Mouse (Mus musculus) forelimb bud, embryonic 11.5 days (tissue): ENCODE measurements around the gene Adam1b.

Experiments used
- DNase-seq: peaks from one replicate; pipeline ENCODE4 v3.0.0-alpha.2; 2012; ENCODE audit warnings: low read depth, low spot score

Adam1b gene

GRCm38 (mm10) chr5:121500719-121501118 lies 2.5 kb downstream of the Adam1b start:
- no peak for DNase-seq

GRCm38 (mm10) chr5:121493305-121493704 lies 9.9 kb downstream of the Adam1b start:
- DNase-seq, result no peak

GRCm38 (mm10) chr5:121484801-121485200 lies 18.4 kb downstream of the Adam1b start:
- DNase-seq, result no peak

- DNase-seq, result peak; percentile 65
These were observed 25.6 kb downstream of the Adam1b start for GRCm38 (mm10) chr5:121477680-121478079.

GRCm38 (mm10) chr5:121476040-121476439 lies 27.2 kb downstream of the Adam1b start:
- DNase-seq, result no peak

GRCm38 (mm10) chr5:121474610-121475009 lies 28.6 kb downstream of the Adam1b start:
- no peak for DNase-seq

- no peak for DNase-seq
These were observed 30.8 kb downstream of the Adam1b start for GRCm38 (mm10) chr5:121472411-121472810.

- DNase-seq, result no peak
These were observed 33.7 kb downstream of the Adam1b start for GRCm38 (mm10) chr5:121469566-121469965.

- no peak for DNase-seq
These were observed 39.5 kb downstream of the Adam1b start for GRCm38 (mm10) chr5:121463601-121464250.

- no peak for DNase-seq
These were observed 40.3 kb downstream of the Adam1b start for GRCm38 (mm10) chr5:121462967-121463366.

- DNase-seq, result no peak
These were observed 41.1 kb downstream of the Adam1b start for GRCm38 (mm10) chr5:121462171-121462502.

- DNase-seq, result no peak
These were observed 41.7 kb downstream of the Adam1b start for GRCm38 (mm10) chr5:121461339-121462170.

- DNase-seq, result no peak
These were observed 47.5 kb downstream of the Adam1b start for GRCm38 (mm10) chr5:121455510-121456265.

GRCm38 (mm10) chr5:121454503-121454782 lies 48.8 kb downstream of the Adam1b start:
- no peak for DNase-seq

GRCm38 (mm10) chr5:121453743-121454502 lies 49.3 kb downstream of the Adam1b start:
- DNase-seq, result no peak

- DNase-seq, result peak; percentile 12
These were observed 50.3 kb downstream of the Adam1b start for GRCm38 (mm10) chr5:121452906-121453305.

GRCm38 (mm10) chr5:121452026-121452869 lies 51.0 kb downstream of the Adam1b start, which contains the start of gene Erp29:
Erp29 (minus strand) TSS chr5:121452506.
- DNase-seq, result peak; percentile 93

- DNase-seq, result peak; percentile 33
These were observed 51.6 kb downstream of the Adam1b start, which contains the start of gene Tmem116 for GRCm38 (mm10) chr5:121451644-121452025. Tmem116 (plus strand) TSS chr5:121451893.

- DNase-seq, result no peak
These were observed 52.0 kb downstream of the Adam1b start for GRCm38 (mm10) chr5:121451203-121451602.

- DNase-seq, result no peak
These were observed 52.8 kb downstream of the Adam1b start for GRCm38 (mm10) chr5:121450476-121450875.
